Mouse (Mus musculus): ENCODE measurements around the gene Acap2. TPM values are rescaled to one million over a fixed set of nuclear protein-coding genes. Genes with fewer than 3 reads are reported as not detected.

Acap2 gene
- total and polyA plus RNA-seq, 3 experiments = 31.5 to 47.4 (median 36.9) TPM

GRCm38 (mm10) chr16:31184727-31185126 lies 16.3 kb downstream of the Acap2 start:
- no peak overlapping the region for H3K9ac ChIP-seq (ENCODE audit: insufficient read depth, low read depth)
- DNase-seq (ENCODE audit: extremely low read depth) = no peak
- H3K9me3 ChIP-seq (replicated peaks; ENCODE audit: low read length) = no peaks in the 10 kb centered on the region
- no peaks in the 10 kb centered on the region for H3K27me3 ChIP-seq (replicated peaks)
- dilution Hi-C loops (cut with MboI; ENCODE audit: extremely low pct_ligation_motif_present, extremely low pct_unique_long_range_greater_than_20kb, low sequenced_read_pairs) = no loop called here
- H3K79me2 ChIP-seq (replicated peaks; ENCODE audit: control insufficient read depth, extremely low read depth, insufficient read depth, poor library complexity, severe bottlenecking) = peaks cover 40% of the 10 kb centered on the region
- in situ Hi-C loops (cut with MboI; ENCODE audit: low pct_ligation_motif_present, low pct_unique_long_range_greater_than_20kb, low sequenced_read_pairs) = no loop called here
- no peak overlapping the region for H3K4me3 ChIP-seq (replicated peaks in 1 of 3; ENCODE audit: low read depth in 2 of 3, low read length in 2 of 3, poor library complexity in 1 of 3)
- H3K27ac ChIP-seq (ENCODE audit: insufficient read depth, low read depth) = no peak overlapping the region
- TF ChIP-seq ZNF384 (IDR thresholded peaks at IDR 0.05; ENCODE audit: low read depth, low read length) (no peak), MYC (IDR thresholded peaks at IDR 0.05; ENCODE audit: low read depth, low read length) (no peak), MXI1 (IDR thresholded peaks at IDR 0.05; ENCODE audit: low read depth, low read length) (no peak), BHLHE40 (IDR thresholded peaks at IDR 0.05; ENCODE audit: low read depth, low read length) (no peak), E2F4 (IDR thresholded peaks at IDR 0.05; ENCODE audit: insufficient replicate concordance, low read depth, low read length) (no peak), IRF4 (IDR thresholded peaks at IDR 0.05; ENCODE audit: low read depth, low read length) (no peak), NELFE (IDR thresholded peaks at IDR 0.05; ENCODE audit: low read depth, low read length) (no peak), HCFC1 (IDR thresholded peaks at IDR 0.05; ENCODE audit: low read depth, low read length) (no peak), USF1 (IDR thresholded peaks at IDR 0.05; ENCODE audit: low read depth, low read length) (no peak), ETS1 (conservative IDR thresholded peaks at IDR 0.05; ENCODE audit: low read depth, low read length) (no peak), UBTF (IDR thresholded peaks at IDR 0.05; ENCODE audit: low read depth, low read length) (no peak), CHD1 (IDR thresholded peaks at IDR 0.05; ENCODE audit: low read depth, low read length) (no peak)
- H3K4me2 ChIP-seq (ENCODE audit: insufficient read depth, low read depth, poor library complexity, severe bottlenecking) = no peak overlapping the region
- peaks cover 0 to 30% of the 10 kb centered on the region in 2 experiments for H3K36me3 ChIP-seq (replicated peaks in 1 of 2; ENCODE audit: control insufficient read depth in 1 of 2, insufficient read depth in 1 of 2, low read length in 1 of 2)
- H3K4me1 ChIP-seq (ENCODE audit: control insufficient read depth in 1 of 2, insufficient read depth in 2 of 2) = peaks cover 14 to 72% of the 10 kb centered on the region in 2 experiments

- TF ChIP-seq JUND (conservative IDR thresholded peaks at IDR 0.05; ENCODE audit: low read depth, low read length) (no peak), EP300 (IDR thresholded peaks at IDR 0.05; ENCODE audit: low read length) (no peak), SMC3 (IDR thresholded peaks at IDR 0.05; ENCODE audit: low read depth, low read length) (no peak), USF2 (conservative IDR thresholded peaks at IDR 0.05; ENCODE audit: low read depth, low read length) (no peak), ZKSCAN1 (IDR thresholded peaks at IDR 0.05; ENCODE audit: borderline replicate concordance, low read depth, low read length) (no peak), ZMIZ1 (IDR thresholded peaks at IDR 0.05; ENCODE audit: low read depth, low read length) (no peak), CHD2 (IDR thresholded peaks at IDR 0.05; ENCODE audit: low read length) (no peak), USF1 (IDR thresholded peaks at IDR 0.05; ENCODE audit: low read depth, low read length) (no peak), UBTF (IDR thresholded peaks at IDR 0.05; ENCODE audit: low read depth, low read length) (no peak), HCFC1 (IDR thresholded peaks at IDR 0.05; ENCODE audit: low read depth, low read length) (no peak), SIN3A (IDR thresholded peaks at IDR 0.05; ENCODE audit: low read length) (no peak), MAZ (IDR thresholded peaks at IDR 0.05; ENCODE audit: low read depth, low read length) (no peak), JUN (IDR thresholded peaks at IDR 0.05; ENCODE audit: insufficient read depth, low read depth, low read length) (no peak), CHD1 (IDR thresholded peaks at IDR 0.05; ENCODE audit: low read depth, low read length) (no peak), CTCF (conservative IDR thresholded peaks at IDR 0.05 in 1 of 2, IDR thresholded peaks at IDR 0.05 in 1 of 2; ENCODE audit: low read depth in 2 of 2, low read length in 2 of 2) (no peak), ZC3H11A (IDR thresholded peaks at IDR 0.05; ENCODE audit: low read depth, low read length) (no peak), MXI1 (IDR thresholded peaks at IDR 0.05; ENCODE audit: low read depth, low read length) (no peak), TCF12 (IDR thresholded peaks at IDR 0.05; ENCODE audit: low read depth, low read length) (no peak)
- DNase-seq (ENCODE audit: extremely low read depth) = no peak
- dilution Hi-C loops (cut with MboI; ENCODE audit: extremely low pct_ligation_motif_present, extremely low pct_unique_long_range_greater_than_20kb, low sequenced_read_pairs) = no loop called here
Observed at GRCm38 (mm10) chr16:31182576-31182975, 18.5 kb downstream of the Acap2 start.

More at GRCm38 (mm10) chr16:31182576-31182975, 18.5 kb downstream of the Acap2 start:
- Histone ChIP-seq H3K36me3 (replicated peaks in 1 of 2; ENCODE audit: control insufficient read depth in 1 of 2, insufficient read depth in 1 of 2, low read length in 1 of 2) (peaks cover 0 to 32% of the 10 kb centered on the region in 2 experiments), H3K4me1 (ENCODE audit: control insufficient read depth in 1 of 2, insufficient read depth in 2 of 2) (peaks cover 11 to 56% of the 10 kb centered on the region in 2 experiments), H3K9ac (ENCODE audit: insufficient read depth, low read depth) (no peak overlapping the region), H3K27ac (ENCODE audit: insufficient read depth, low read depth) (no peak overlapping the region), H3K27me3 (replicated peaks) (no peaks in the 10 kb centered on the region), H3K4me2 (ENCODE audit: insufficient read depth, low read depth, poor library complexity, severe bottlenecking) (no peak overlapping the region), H3K9me3 (replicated peaks; ENCODE audit: low read length) (no peaks in the 10 kb centered on the region), H3K79me2 (replicated peaks; ENCODE audit: control insufficient read depth, extremely low read depth, insufficient read depth, poor library complexity, severe bottlenecking) (peaks cover 28% of the 10 kb centered on the region), H3K4me3 (replicated peaks in 1 of 3; ENCODE audit: low read depth in 2 of 3, low read length in 2 of 3, poor library complexity in 1 of 3) (no peak overlapping the region)
- in situ Hi-C loops (cut with MboI; ENCODE audit: low pct_ligation_motif_present, low pct_unique_long_range_greater_than_20kb, low sequenced_read_pairs) = no loop called here

All from CH12.LX (cell line).